Mouse (Mus musculus) limb, embryonic 14.5 days (tissue): Measurements from ENCODE around the gene Ubr1. TPM values are rescaled to one million over a fixed set of nuclear protein-coding genes. Genes with fewer than 3 reads are reported as not detected.

Source experiments
- ATAC-seq: fragments of 200-750 bp; cut with Nextera tagmentation; 2 replicates; pipeline ENCODE4 v1.8.0; 2017; ENCODE audit warnings: low read depth, moderate number of reproducible peaks, moderate TSS enrichment; ENCODE audit not compliant: low FRiP score
- DNase-seq: peaks from one replicate; pipeline ENCODE4 v3.0.0-alpha.2; 2015; ENCODE audit warnings: low spot score
- H3K27ac ChIP-seq: fragments of 300-500 bp; sonication (generic); replicated peaks from 2 replicates; pipeline ENCODE4 v1.5.1; 2014; ENCODE audit warnings: low read depth, mild to moderate bottlenecking, low read length, moderate library complexity, mixed read lengths
- H3K27me3 ChIP-seq: fragments of 300-500 bp; sonication (generic); 2 replicates; pipeline ENCODE4 v1.6.1; 2014; ENCODE audit warnings: low read length, mixed read lengths; ENCODE audit not compliant: control insufficient read depth, insufficient read depth
- H3K36me3 ChIP-seq: fragments of 300-500 bp; sonication (generic); 2 replicates; pipeline ENCODE4 v1.6.1; 2014; ENCODE audit warnings: mild to moderate bottlenecking, low read length, moderate library complexity, mixed read lengths; ENCODE audit not compliant: control insufficient read depth, insufficient read depth
- H3K4me1 ChIP-seq: fragments of 300-500 bp; sonication (generic); 2 replicates; pipeline ENCODE4 v1.6.1; 2014; ENCODE audit warnings: antibody characterized with exemption, low read length, mixed read lengths; ENCODE audit not compliant: control insufficient read depth, insufficient read depth
- H3K4me2 ChIP-seq: fragments of 300-500 bp; sonication (generic); replicated peaks from 2 replicates; pipeline ENCODE4 v1.6.1; 2014; ENCODE audit warnings: low read depth, mild to moderate bottlenecking, low read length, moderate library complexity; ENCODE audit not compliant: severe bottlenecking
- H3K4me3 ChIP-seq: fragments of 300-500 bp; sonication (generic); replicated peaks from 2 replicates; pipeline ENCODE4 v1.5.1; 2014; ENCODE audit warnings: low read length
- H3K9ac ChIP-seq: fragments of 300-500 bp; sonication (generic); 2 replicates; pipeline ENCODE4 v1.6.1; 2014; ENCODE audit warnings: mild to moderate bottlenecking, low read depth, low read length, moderate library complexity; ENCODE audit not compliant: severe bottlenecking
- H3K9me3 ChIP-seq: fragments of 300-500 bp; sonication (generic); 2 replicates; pipeline ENCODE4 v1.6.1; 2016; ENCODE audit warnings: low read length; ENCODE audit not compliant: control insufficient read depth
- POLR2A ChIP-seq: fragments of 200-500 bp; IDR thresholded peaks from 2 replicates; pipeline ENCODE4 v1.8.0; 2012; ENCODE audit warnings: inconsistent platforms, mild to moderate bottlenecking, moderate library complexity, borderline replicate concordance; ENCODE audit not compliant: insufficient read depth, insufficient read length; ENCODE audit errors: extremely low read depth
- WGBS: fragments of 180-500 bp; shearing (Covaris S2); extraction: QIAGEN DNeasy Blood & Tissue Kit; methylation state at CpG from one replicate; pipeline ENCODE4 v1.1.7; 2014; 5-methylcytosine and 5-hydroxymethylcytosine counted together
- polyA plus RNA-seq, 2 experiments: library from polyadenylated mRNA; depleted of rRNA in 1 of 2; stranded (reverse) in 1 of 2; unstranded in 1 of 2; fragments of >200 nt; fragmentation: Nextera tagmentation in 1 of 2; extraction: Ambion mirVana in 1 of 2; gene quantifications; 2 replicates each; pipeline versions ENCODE4 v1.2.1 to v1.2.3; 2012 to 2014

Gene Ubr1
- polyA plus RNA-seq, 2 experiments = 16.8 to 22.6 TPM

GRCm38 (mm10) chr2:120849449-120850423 is 120.8 kb downstream of the Ubr1 start, which contains the start of gene Cdan1:
TSS of gene Cdan1 (minus strand) at chr2:120850128.
- no peaks in the 10 kb centered on the region for H3K36me3 ChIP-seq
- H3K4me2 ChIP-seq = peak within 1 kb of the TSS; percentile 82
- H3K27ac ChIP-seq = no peak within 1 kb of the TSS; the same call in 1 of the 2 replicates
- no peaks in the 10 kb centered on the region for H3K9me3 ChIP-seq
- peak within 1 kb of the TSS; percentile 79 for H3K9ac ChIP-seq
- peak within 1 kb of the TSS; percentile 96 for H3K4me3 ChIP-seq
- peak; percentile 30 for DNase-seq
- TF ChIP-seq POLR2A = no peak
- ATAC-seq = peak; percentile 41
- under 1% methylated on average over 50 of the region's 71 CpGs for WGBS
- H3K4me1 ChIP-seq = 0 out of 2 replicates have a peak, but pooled peaks cover 4% of the 10 kb centered on the region
- no peaks in the 10 kb centered on the region for H3K27me3 ChIP-seq

- no peak for TF ChIP-seq POLR2A
- ATAC-seq = no peak
- 94% methylated on average over 1 of the region's 1 CpGs for WGBS
- H3K27me3 ChIP-seq = no peaks in the 10 kb centered on the region
- H3K4me3 ChIP-seq = no peak overlapping the region
- no peak overlapping the region for H3K27ac ChIP-seq
- no peaks in the 10 kb centered on the region for H3K9me3 ChIP-seq
- H3K4me2 ChIP-seq = no peak overlapping the region
- H3K4me1 ChIP-seq = 0 out of 2 replicates have a peak, but pooled peaks cover 4% of the 10 kb centered on the region
- H3K9ac ChIP-seq = no peak overlapping the region
- DNase-seq = no peak
- H3K36me3 ChIP-seq = no peaks in the 10 kb centered on the region
Measured at GRCm38 (mm10) chr2:120845280-120845679, 125.2 kb downstream of the Ubr1 start.

GRCm38 (mm10) chr2:120843990-120844389 is 126.5 kb downstream of the Ubr1 start:
- ATAC-seq = no peak
- WGBS = 81% methylated on average over 4 of the region's 4 CpGs
- H3K4me2 ChIP-seq = no peak overlapping the region
- H3K36me3 ChIP-seq = no peaks in the 10 kb centered on the region
- H3K9me3 ChIP-seq = no peaks in the 10 kb centered on the region
- H3K27ac ChIP-seq = no peak overlapping the region
- H3K27me3 ChIP-seq = no peaks in the 10 kb centered on the region
- no peak overlapping the region for H3K4me3 ChIP-seq
- no peak for TF ChIP-seq POLR2A
- H3K4me1 ChIP-seq = 0 out of 2 replicates have a peak, but pooled peaks cover under 1% of the 10 kb centered on the region
- no peak overlapping the region for H3K9ac ChIP-seq
- DNase-seq = no peak

GRCm38 (mm10) chr2:120841211-120841610 is 129.3 kb downstream of the Ubr1 start:
- ATAC-seq = no peak
- H3K27ac ChIP-seq = no peak overlapping the region
- H3K9ac ChIP-seq = no peak overlapping the region
- no peak overlapping the region for H3K4me3 ChIP-seq
- no peak overlapping the region for H3K4me2 ChIP-seq
- no peaks in the 10 kb centered on the region for H3K27me3 ChIP-seq
- H3K9me3 ChIP-seq = 0 out of 2 replicates have a peak, but pooled peaks cover 7% of the 10 kb centered on the region
- no peaks in the 10 kb centered on the region for H3K36me3 ChIP-seq
- 93% methylated on average over 1 of the region's 1 CpGs for WGBS
- no peak for DNase-seq
- H3K4me1 ChIP-seq = no peaks in the 10 kb centered on the region
- TF ChIP-seq POLR2A = no peak

GRCm38 (mm10) chr2:120835167-120835566 is 135.3 kb downstream of the Ubr1 start:
- H3K9ac ChIP-seq = no peak overlapping the region
- H3K36me3 ChIP-seq = no peaks in the 10 kb centered on the region
- no peak overlapping the region for H3K4me2 ChIP-seq
- H3K4me1 ChIP-seq = no peaks in the 10 kb centered on the region
- H3K4me3 ChIP-seq = no peak overlapping the region
- no peak overlapping the region for H3K27ac ChIP-seq
- no peak for ATAC-seq
- 94% methylated on average over 4 of the region's 4 CpGs for WGBS
- no peak for DNase-seq
- no peaks in the 10 kb centered on the region for H3K27me3 ChIP-seq
- H3K9me3 ChIP-seq = 0 out of 2 replicates have a peak, but pooled peaks cover 7% of the 10 kb centered on the region
- no peak for TF ChIP-seq POLR2A
